Mouse (Mus musculus) bone marrow macrophage, adult 2 months (primary cell): ENCODE measurements around the gene Map4k5.

Source experiments
- CTCF ChIP-seq: IDR thresholded peaks from 2 replicates; pipeline ENCODE4 v1.5.1; 2012; ENCODE audit warnings: low read depth, mild to moderate bottlenecking, low read length, moderate library complexity
- POLR2A ChIP-seq: IDR thresholded peaks from 2 replicates; pipeline ENCODE4 v1.6.1; 2012; ENCODE audit warnings: mild to moderate bottlenecking, low read depth, low read length, borderline replicate concordance

- TF ChIP-seq POLR2A (no peak), CTCF (no peak)
Observed at GRCm38 (mm10) chr12:69761603-69762002, 131.4 kb downstream of the Map4k5 start.
